31 mouse cellular contexts compared by ENCODE assay signal in genomic region chr6:3998089-3998488, GRCm38 (mm10). TPM values are rescaled to one million over a fixed set of nuclear protein-coding genes. Genes with fewer than 3 reads are reported as not detected.
DNase-seq lines count a peak whose midpoint lies in the region; ATAC-seq lines count a peak whose summit lies in the region.
"Had no signal": no experiment of that assay in that cellular context is flagged by ENCODE, and none has a peak within 500 bp of the region (broad histone marks: within the 10 kb centered on the region; RNA-seq: fewer than 3 reads in every experiment).

No protein-coding gene starts in this region.

- no peak overlapping the region for H3K4me2 ChIP-seq in heart, embryonic 12.5 days
- H3K4me2 ChIP-seq in lung, embryonic 16.5 days (ENCODE audit: low read depth, low read length), result no peak overlapping the region
- H3K4me2 ChIP-seq: embryonic facial prominence, embryonic 13.5 days; embryonic facial prominence, embryonic 15.5 days; forebrain, embryonic 12.5 days had no signal

- 66% methylated on average over 4 of the region's 4 CpGs for WGBS in heart, embryonic 12.5 days
- WGBS in lung, embryonic 16.5 days, result 57% methylated on average over 4 of the region's 4 CpGs

- ATAC-seq in heart, embryonic 12.5 days (ENCODE audit: insufficient number of reproducible peaks, low FRiP score), result no peak
- peak; percentile 55; the same call in 1 of the 2 replicates for ATAC-seq in lung, embryonic 16.5 days (ENCODE audit: low read depth)
- ATAC-seq: forebrain, embryonic 14.5 days had no signal

- H3K9me3 ChIP-seq in heart, embryonic 12.5 days (replicated peaks), result no peaks in the 10 kb centered on the region
- H3K9me3 ChIP-seq in lung, embryonic 16.5 days (ENCODE audit: control insufficient read depth, low read length), result no peaks in the 10 kb centered on the region
- H3K9me3 ChIP-seq: embryonic facial prominence, embryonic 13.5 days; embryonic facial prominence, embryonic 15.5 days; forebrain, embryonic 10.5 days; forebrain, embryonic 12.5 days had no signal

- H3K9ac ChIP-seq in heart, embryonic 12.5 days, result no peak overlapping the region
- H3K9ac ChIP-seq in lung, embryonic 16.5 days (ENCODE audit: low read length), result no peak overlapping the region
- H3K9ac ChIP-seq: embryonic facial prominence, embryonic 13.5 days; embryonic facial prominence, embryonic 15.5 days; forebrain, embryonic 12.5 days had no signal

- H3K27ac ChIP-seq in heart, embryonic 12.5 days (ENCODE audit: poor library complexity, severe bottlenecking), result no peak overlapping the region
- H3K27ac ChIP-seq in lung, embryonic 16.5 days (ENCODE audit: low read length), result no peak overlapping the region
- H3K27ac ChIP-seq: embryonic facial prominence, embryonic 13.5 days; embryonic facial prominence, embryonic 15.5 days; forebrain, embryonic 10.5 days; forebrain, embryonic 12.5 days had no signal

- DNase-seq in heart, adult 11 months, result peak; percentile 40
- peak; percentile 6 for DNase-seq in kidney, postnatal 10 days
- no peak for DNase-seq in kidney, postnatal 36 days
- no peak for DNase-seq in lung, postnatal 4 days
- peak; percentile 50 for DNase-seq in 3T3-L1 (ENCODE audit: low read depth, low spot score)
- no peak for DNase-seq in layer of hippocampus, postnatal 10 days (ENCODE audit: low spot score in 2 of 2)
- DNase-seq: adrenal gland, adult 2 months; adrenal gland, postnatal 10 days; adrenal gland, postnatal 25 days; cerebellum, adult 11 months; cerebellum, adult 18-20 months; cerebellum, adult 8-10 months; cerebellum, adult 9-11 months; cerebellum, postnatal 14 days; cerebellum, postnatal 36 days; embryo, embryonic 11 days had no signal

- H3K4me3 ChIP-seq in heart, embryonic 12.5 days, result no peak overlapping the region
- H3K4me3 ChIP-seq in lung, embryonic 16.5 days (ENCODE audit: low read length), result no peak overlapping the region
- H3K4me3 ChIP-seq: embryonic facial prominence, embryonic 13.5 days; embryonic facial prominence, embryonic 15.5 days; erythroblast, embryonic 14.5 days; forebrain, embryonic 10.5 days; forebrain, embryonic 12.5 days had no signal

- no peaks in the 10 kb centered on the region for H3K36me3 ChIP-seq in heart, embryonic 12.5 days
- H3K36me3 ChIP-seq in lung, embryonic 16.5 days (ENCODE audit: control insufficient read depth, insufficient read depth, low read length), result no peaks in the 10 kb centered on the region
- H3K36me3 ChIP-seq: embryonic facial prominence, embryonic 13.5 days; embryonic facial prominence, embryonic 15.5 days; forebrain, embryonic 10.5 days; forebrain, embryonic 12.5 days had no signal

- H3K27me3 ChIP-seq in heart, embryonic 12.5 days (replicated peaks), result no peaks in the 10 kb centered on the region
- H3K27me3 ChIP-seq in lung, embryonic 16.5 days (ENCODE audit: control insufficient read depth, insufficient read depth, low read depth, low read length), result no peaks in the 10 kb centered on the region
- H3K27me3 ChIP-seq: embryonic facial prominence, embryonic 13.5 days; embryonic facial prominence, embryonic 15.5 days; forebrain, embryonic 12.5 days had no signal

- H3K4me1 ChIP-seq in heart, embryonic 12.5 days (replicated peaks), result peaks cover 4% of the 10 kb centered on the region; the same call in 1 of the 2 replicates
- no peaks in the 10 kb centered on the region; the same call in 1 of the 2 replicates for H3K4me1 ChIP-seq in lung, embryonic 16.5 days (replicated peaks; ENCODE audit: control insufficient read depth, insufficient read depth, low read length)
- H3K4me1 ChIP-seq: embryonic facial prominence, embryonic 15.5 days; forebrain, embryonic 12.5 days had no signal

RNA-seq across cellular contexts. Expression of gene Gngt1, which starts 4.5 kb away (rescaled TPM):
- polyA plus RNA-seq in heart, embryonic 12.5 days (2016; fragmentation: Nextera tagmentation; extraction: Ambion mirVana), result not detected in 2 replicates
- not detected in 2 replicates for polyA plus RNA-seq in lung, embryonic 16.5 days (2015; fragmentation: Nextera tagmentation; extraction: Ambion mirVana)
- not detected for total RNA-seq in layer of hippocampus, postnatal 10 days (2021)
- total RNA-seq: adrenal gland, adult 2 months; adrenal gland, postnatal 10 days; adrenal gland, postnatal 25 days; adrenal gland, postnatal 4 days; common myeloid progenitor, adult 5-6 weeks; ES-E14; MEL had no signal
- polyA plus RNA-seq: adrenal gland, adult 2 months; brain, embryonic 14.5 days; C2C12; embryonic facial prominence, embryonic 11.5 days; erythroblast, embryonic 14.5 days; forebrain, embryonic 10.5 days; forebrain, embryonic 12.5 days; forebrain, embryonic 14.5 days had no signal

RNA-seq across cellular contexts. Expression of gene Gng11, which starts 5.6 kb away (rescaled TPM):
- polyA plus RNA-seq in heart, embryonic 12.5 days (2016; fragmentation: Nextera tagmentation; extraction: Ambion mirVana), result 76.1 and 79.7 TPM in 2 replicates
- 161 and 166 TPM in 2 replicates for polyA plus RNA-seq in lung, embryonic 16.5 days (2015; fragmentation: Nextera tagmentation; extraction: Ambion mirVana)
- 10 to 100 TPM in 1 of 2 experiments, 1 to 10 TPM in 1; 9.0 to 10.8 TPM for total RNA-seq in layer of hippocampus, postnatal 10 days (2021)
- total RNA-seq: MEL had no signal

RNA-seq across cellular contexts. Expression of gene Tfpi2, which starts 9.4 kb away (rescaled TPM):
- 4.3 TPM in 2 replicates for polyA plus RNA-seq in heart, embryonic 12.5 days (2016; fragmentation: Nextera tagmentation; extraction: Ambion mirVana)
- 3.6 and 4.5 TPM in 2 replicates for polyA plus RNA-seq in lung, embryonic 16.5 days (2015; fragmentation: Nextera tagmentation; extraction: Ambion mirVana)
- under 1 TPM in 1 of 2 experiments, not detected in 1; 0.82 TPM for total RNA-seq in layer of hippocampus, postnatal 10 days (2021)
- total RNA-seq: MEL had no signal
- polyA plus RNA-seq: erythroblast, embryonic 14.5 days had no signal

Comparison
In these comparisons a context has a peak if more than half of its experiments do, and no peak if none do; other contexts are left out.
1. DNase-seq: peak in heart, adult 11 months (single experiment), kidney, postnatal 10 days (single experiment) and 3T3-L1 (single experiment); none in kidney, postnatal 36 days (0 of 2), lung, postnatal 4 days (0 of 2) and layer of hippocampus, postnatal 10 days (0 of 2).